Mouse (Mus musculus): ENCODE measurements around the gene Ripor3.

The Ripor3 gene

DNA sequence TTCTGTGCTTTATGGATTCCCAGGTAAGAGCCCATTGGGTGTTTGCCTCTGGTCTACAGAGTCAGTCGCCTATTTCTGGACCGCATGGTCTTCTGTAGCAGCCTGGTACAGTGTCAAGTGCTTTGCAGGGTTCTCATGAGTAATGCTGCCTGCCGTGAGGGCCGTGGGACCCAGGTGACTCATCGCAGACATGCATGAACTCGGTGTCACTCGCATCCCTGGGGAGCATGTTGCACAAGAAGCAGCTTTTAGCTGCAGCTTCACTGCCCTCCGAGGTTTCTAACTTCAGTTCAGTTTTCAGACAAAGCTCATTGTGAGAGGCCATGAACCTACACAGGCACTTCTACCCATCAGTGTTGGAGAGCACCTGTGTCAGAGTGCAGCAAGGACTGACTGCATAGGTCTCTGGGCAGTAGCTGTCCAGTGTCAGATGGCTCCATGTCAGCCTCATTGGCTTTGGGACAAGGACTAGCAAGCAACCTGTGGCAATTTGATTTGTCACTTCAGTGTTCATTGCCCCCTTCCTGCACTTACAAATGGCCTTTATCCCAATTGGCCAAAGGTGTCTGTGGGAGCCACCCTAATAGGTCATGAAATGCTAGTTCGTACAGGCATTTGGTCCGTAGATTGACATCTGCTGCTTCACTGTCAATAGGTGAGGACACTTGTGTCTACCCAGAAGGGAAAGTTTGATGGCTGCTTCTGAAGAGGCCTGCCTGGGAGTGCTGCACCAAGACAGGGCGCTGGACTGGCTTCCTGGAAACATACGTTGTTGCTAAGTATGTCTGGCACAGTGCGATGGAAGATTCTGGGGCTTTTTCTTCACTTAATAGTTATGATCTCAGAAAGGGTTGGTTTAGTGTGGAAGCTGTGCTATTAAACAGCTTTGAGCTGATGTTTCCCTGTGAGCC is 58.9 kb downstream of the Ripor3 start:
- no peak for DNase-seq (ENCODE audit: low spot score)

DNA sequence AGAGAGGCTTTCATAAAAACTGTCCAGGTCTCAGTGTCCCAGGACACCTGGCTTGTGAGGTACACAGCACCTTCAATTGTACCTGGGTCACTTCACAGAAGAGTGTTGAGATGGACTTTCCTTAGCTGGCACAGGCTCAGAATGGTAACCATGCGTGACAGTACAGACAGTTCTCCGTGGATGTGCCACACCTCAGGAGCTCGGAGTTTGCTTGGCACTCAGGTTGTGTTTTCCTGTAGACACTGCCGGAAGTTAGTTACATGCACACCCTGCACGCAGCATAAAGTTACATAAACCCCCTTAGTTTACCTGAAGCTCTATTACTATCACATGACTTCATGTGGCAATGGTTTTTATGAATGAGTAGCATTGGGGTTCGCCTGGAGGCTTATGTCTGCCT is 59.7 kb downstream of the Ripor3 start:
- no peak for DNase-seq (ENCODE audit: low spot score)

DNA sequence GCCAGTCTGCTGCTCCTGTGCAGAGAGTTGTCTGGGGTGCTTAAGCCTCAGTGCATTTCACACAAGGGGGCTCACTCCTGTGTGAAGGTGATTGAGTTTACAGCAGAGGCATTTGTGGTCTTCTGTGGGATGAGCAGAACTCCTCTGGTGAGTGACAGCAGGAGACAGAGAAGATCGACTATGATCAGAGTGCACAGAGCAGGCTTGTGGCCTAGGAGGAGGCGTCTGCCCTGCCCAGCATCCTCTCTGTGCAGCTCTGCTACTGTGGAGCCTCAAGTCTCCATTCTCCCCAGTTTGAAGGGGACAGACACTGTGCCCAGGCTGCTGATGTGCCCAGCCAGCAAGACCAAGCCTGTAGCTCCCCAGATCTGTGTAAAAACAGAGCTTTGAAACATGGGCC is 60.6 kb downstream of the Ripor3 start:
- no peak for DNase-seq (ENCODE audit: low spot score)

GRCm38 (mm10) chr2:167949250-167949649 is 61.2 kb downstream of the Ripor3 start:
- no peak for DNase-seq (ENCODE audit: low spot score)

DNA sequence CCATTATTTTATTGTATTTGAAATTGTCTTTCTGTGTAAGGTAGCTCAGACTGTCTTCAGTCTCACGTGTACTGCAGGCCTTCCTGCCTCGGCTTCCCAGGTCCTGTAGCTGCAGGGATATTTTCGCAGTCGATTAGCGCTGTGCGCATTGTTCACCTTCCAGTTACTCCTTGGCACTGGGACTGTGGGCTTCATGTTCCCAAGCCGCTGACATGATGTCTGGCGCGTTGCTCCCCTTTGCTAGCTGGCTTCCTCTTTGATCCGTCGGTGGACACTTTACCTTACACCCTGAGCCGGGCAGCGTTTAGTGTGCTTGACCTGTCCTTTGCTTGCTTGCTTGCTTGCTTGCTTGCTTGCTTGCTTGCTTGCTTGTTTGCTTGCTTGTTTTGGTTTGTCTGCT is 61.9 kb downstream of the Ripor3 start:
- DNase-seq (ENCODE audit: low spot score): no peak

DNA sequence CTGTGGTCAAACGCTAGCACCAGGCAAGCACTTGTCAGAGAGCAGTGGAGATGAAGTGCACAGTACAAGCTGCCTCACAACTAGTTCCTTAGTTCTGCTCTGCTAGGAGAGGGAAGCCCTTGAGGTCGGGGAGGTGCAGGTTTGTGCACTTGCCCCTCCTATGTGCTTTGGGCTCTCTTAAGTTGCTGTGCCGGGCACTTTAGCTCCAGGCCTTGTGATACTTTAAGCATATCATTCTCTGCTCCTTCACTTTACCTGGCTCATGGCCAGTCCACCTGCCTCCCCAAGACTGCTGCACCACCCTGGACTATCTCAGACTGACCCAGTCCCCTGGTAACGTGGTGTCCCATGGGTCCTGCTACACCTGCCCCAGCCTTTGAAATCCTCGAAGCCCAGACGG is 62.4 kb downstream of the Ripor3 start:
- no peak for DNase-seq (ENCODE audit: low spot score)

DNA sequence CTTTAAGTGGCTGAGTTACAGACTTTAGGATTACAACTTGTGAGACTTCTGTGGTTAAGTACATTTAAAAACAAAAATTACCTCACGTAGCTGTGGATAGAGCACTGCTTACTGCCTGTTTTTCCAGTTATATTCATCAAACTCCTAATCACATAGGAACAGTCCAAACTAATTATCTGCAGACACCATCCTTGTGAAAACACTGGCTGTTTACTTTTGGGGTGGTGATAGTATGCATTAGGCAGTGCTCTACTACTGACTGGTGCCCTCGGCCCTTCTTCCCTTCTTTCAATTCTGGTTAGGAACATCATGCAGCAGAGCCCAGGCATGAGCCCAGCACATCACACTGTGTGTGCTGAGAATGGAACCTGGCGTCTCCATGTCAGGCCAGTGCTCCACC is 63.2 kb downstream of the Ripor3 start:
- DNase-seq (ENCODE audit: low spot score): no peak

DNA sequence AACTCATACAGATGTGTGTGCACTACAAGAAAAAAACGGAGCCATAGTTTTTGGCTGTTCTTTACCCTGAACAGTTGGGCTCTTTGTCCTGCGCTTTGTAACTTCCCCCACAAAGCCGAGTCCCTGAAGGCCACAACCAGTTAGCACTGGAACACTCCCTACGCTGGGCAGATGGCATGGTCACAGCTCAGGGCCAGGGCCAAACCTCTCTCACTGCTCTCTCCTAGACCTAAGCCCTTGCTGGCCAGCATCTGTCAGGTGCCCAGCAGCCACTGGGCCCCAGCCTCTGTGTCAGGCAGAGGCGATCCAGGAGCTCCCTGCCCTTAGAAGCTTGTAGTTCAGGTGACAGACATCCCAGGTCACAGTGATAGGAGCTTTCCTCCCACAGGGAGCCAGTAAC is 65.0 kb downstream of the Ripor3 start:
- DNase-seq (ENCODE audit: low spot score): no peak

DNA sequence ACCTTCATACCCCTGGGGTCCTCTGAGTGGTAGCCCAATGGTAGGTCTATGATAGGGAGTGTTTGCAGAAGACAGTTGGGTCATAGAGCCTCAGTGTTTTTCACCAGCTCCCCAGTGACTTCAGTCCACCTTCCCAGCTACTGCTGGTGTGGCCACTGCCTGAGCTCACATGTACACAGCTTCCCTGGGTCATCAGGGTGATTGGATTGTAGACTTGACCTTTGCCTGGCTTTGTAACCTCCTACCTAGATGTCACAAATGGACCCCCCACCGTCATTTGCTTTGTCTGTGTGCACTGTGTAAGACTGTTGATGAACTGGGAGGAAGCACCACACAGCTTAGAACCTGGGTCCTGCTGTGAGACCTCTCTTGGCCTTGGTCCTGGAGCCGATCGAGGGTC is 66.2 kb downstream of the Ripor3 start:
- DNase-seq (ENCODE audit: low spot score): no peak

GRCm38 (mm10) chr2:167942926-167943633 is 67.3 kb downstream of the Ripor3 start:
- DNase-seq (ENCODE audit: low spot score): no peak

DNA sequence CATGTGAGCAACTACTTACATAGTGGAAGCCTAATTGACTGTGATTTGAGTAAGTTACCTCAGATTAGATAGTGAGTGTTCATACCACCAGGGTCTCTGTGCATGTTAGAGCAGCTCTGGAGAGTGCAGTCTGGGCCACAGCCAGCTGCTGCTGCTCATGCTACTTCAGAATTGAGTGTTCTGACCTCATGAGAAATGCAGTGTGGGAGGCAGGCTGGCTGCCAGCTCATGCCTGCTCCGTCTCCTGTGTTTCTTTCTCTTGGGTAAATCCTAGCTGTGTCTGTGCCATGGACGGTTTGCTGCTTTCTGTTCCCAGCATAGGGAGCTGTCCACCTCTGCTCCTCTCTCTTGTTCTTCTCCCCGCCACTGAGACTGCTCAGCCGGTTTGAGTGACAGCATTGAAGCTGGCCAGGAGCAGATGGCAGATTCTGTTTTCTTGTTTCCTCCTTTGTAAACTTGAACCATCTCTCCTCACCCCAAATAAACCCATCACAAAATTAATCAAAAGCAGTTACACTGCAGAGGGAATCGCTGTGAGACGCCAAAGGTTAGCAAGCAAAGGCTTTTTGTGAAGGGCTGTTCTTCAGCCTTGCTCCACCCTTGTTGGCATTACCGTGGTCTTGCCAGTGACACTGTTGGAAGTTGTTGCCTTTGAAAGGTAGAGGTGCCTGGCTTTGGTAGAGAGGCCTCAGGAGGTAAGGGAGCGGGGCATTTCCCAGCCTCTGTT is 68.1 kb downstream of the Ripor3 start:
- DNase-seq (ENCODE audit: low spot score): no peak

- no peak for DNase-seq (ENCODE audit: low spot score)
Measured at GRCm38 (mm10) chr2:167941745-167942176, 68.7 kb downstream of the Ripor3 start.

GRCm38 (mm10) chr2:167941320-167941719 is 69.1 kb downstream of the Ripor3 start:
- DNase-seq (ENCODE audit: low spot score): no peak

DNA sequence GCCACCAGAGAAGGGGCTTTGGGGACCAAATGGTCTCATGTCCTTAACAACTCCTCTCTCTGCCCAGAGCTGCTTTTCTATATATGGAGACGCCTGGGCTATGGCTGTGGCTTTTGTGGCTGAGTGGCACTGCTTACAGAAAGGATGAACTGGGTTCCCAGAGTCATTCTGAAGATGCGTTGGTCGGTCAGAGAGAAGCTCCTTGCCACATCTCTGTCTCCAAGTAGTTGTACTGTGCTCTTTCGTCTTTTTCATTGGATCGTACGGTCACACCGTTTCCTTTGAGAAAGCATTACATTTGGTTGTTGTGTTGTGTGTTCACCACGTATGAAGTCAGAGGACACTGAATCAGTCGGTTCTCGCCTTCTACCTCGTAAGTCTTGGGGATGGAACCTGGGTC is 69.8 kb downstream of the Ripor3 start:
- DNase-seq (ENCODE audit: low spot score): no peak

DNA sequence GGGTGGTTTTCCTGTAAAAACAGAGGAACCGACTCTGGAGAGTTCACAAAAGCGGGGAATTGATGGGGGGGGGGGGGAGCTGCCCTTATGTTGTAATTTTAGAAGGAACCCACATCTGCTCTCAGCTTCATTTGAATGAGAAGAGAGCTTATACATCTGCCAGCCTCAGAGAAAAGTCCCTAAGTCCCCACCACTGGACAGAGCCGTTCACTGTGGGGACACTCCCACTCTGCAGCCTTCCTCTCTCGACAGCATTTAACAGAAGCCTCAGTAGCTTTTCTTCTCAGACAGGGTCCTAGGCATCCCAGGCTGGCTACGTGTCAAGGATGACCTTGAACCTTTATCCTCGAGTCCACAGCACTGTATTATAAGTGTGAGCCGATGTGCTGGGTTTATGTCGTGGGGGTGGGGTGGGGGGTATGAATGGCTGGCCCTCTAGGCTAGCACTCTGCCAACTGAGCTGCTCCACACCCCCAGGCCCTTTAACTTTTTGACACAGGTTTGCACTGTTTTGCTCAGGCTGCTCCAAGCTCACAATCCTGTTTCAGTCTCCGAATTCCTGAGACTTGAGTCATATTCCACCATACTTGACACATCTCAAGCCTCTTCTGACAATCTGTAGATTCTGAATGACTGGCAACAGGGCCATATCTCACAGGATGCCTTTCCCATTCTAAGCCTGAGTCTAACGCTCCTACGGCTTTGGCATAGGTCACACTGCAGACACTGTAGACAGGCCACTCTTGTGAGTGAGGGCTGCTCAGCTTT is 70.6 kb downstream of the Ripor3 start:
- DNase-seq (ENCODE audit: low spot score): no peak

DNA sequence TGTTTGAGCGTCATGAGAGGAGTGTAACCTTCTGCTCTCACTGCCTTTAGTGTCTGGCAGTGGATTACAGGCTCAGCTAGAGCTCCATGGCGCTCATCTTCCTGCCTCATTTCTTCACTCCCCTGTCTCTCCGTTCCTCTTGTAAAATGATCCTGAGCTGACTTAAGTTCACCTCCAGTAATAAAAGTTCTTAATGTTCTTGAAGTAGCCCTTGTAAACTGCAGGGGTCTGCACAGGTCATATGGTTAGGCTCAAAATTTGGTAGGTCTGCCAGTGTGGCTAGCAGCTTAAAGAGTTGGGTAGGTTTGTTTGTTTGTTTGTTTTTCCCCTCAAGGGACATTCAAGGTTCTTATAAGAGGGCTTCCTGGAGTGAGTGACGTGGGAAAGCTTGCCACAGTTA is 71.2 kb downstream of the Ripor3 start:
- no peak for DNase-seq (ENCODE audit: low spot score)

DNA sequence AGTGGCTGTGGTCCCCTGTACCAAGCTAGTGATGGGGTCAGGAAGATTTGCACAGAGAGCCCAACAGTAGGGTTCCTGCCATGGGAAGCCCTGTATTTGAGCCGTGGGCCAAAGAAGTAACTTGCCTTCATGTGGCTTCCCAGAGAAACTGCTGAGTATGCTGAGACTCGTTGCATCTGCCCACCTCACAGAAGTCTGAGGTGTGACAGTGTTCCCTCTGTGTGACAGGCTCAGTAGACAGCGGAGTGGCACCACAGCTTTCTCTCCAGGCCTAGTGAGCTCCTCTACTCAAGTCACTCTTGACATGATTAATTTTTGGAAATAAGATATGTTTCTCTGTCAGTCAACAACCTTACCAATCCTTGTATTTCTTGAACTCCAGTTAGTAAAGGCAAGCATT is 71.6 kb downstream of the Ripor3 start:
- no peak for DNase-seq (ENCODE audit: low spot score)

DNA sequence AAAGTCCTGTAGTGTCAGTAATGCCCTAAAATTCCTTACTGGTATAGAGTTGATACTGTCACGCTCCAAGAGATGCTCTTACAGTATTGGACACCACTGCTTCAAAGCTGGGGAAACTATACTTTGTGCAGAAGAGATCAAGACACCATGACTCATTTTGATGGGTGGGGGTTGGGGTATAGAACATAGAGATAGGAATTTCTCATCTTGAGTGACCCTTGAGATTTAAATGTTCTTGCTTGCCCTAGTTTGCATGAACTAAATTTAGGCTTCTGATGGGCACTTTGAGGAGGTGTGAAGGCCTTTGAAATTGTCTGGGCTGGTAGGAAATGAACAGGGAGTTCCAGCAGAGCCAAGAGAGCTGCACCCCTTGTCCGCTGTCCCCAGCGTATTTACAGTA is 74.5 kb downstream of the Ripor3 start:
- no peak for DNase-seq (ENCODE audit: low spot score)

DNA sequence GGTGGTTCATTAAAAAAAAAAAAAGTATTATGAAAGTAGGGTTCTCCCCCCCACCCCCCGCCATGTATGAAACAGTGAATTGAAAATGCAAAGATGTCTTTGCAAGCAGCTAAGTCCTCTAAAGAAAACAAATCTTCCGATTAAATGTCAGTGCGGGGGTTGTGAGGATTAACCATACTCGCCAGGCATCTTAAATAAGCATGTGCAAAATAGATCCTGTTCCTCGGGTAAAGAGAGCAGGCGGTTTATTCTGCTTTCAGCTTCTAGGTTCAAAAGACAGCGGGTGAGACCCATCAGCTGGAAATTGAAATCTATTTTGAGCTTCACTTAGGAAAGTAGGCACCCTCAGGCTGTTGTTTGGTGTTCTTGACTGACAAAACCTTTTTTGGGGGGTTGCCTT is 77.0 kb downstream of the Ripor3 start:
- no peak for DNase-seq (ENCODE audit: low spot score)

GRCm38 (mm10) chr2:167932727-167933231 is 77.6 kb downstream of the Ripor3 start:
- DNase-seq (ENCODE audit: low spot score): no peak

DNA sequence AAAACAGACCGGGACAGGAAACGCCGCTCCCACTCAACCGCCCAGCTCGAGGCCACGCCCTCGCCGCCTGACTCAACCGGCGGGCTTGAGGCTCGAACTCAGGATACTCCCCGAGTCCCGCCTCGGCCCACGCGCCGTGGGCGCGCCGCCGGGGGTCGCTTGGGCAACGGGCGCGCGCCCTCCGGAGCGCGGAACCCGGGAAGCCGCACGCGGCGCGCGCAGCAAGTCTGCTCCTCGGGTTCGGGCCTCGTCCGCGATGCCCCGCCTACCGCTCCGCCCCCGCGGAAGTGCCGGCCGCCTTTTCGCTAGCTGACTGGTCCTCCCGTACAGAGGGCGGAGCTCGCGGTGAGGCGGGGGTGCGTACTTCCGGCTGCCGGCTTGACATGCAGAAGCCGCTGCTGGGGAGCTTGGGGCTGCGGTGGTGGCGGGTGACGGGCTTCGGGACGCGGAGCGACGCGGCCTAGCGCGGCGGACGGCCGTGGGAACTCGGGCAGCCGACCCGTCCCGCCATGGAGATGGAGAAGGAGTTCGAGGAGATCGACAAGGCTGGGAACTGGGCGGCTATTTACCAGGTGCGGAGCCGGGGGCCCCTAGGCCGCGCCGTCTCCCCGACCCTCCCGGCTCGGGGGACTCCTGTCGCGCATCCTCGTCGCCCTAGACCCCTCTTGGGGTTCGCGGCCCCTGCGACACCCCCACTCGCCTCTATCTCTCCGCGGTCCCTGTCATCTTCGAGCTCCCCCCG is 78.3 kb downstream of the Ripor3 start, which contains the start of gene Ptpn1:
Gene Ptpn1 (plus strand): TSS at position 73 of the 742 bp plus-strand sequence.
- peak; percentile 87 for DNase-seq (ENCODE audit: low spot score)

Measured in urinary bladder, postnatal 10 days (tissue).